Mouse (Mus musculus): ENCODE data around the gene Irgc1. TPM values are rescaled to one million over a fixed set of nuclear protein-coding genes. Genes with fewer than 3 reads are reported as not detected.

Gene Irgc1
- polyA plus RNA-seq, 1 experiment from 2014 or later: 0.36 TPM

DNA sequence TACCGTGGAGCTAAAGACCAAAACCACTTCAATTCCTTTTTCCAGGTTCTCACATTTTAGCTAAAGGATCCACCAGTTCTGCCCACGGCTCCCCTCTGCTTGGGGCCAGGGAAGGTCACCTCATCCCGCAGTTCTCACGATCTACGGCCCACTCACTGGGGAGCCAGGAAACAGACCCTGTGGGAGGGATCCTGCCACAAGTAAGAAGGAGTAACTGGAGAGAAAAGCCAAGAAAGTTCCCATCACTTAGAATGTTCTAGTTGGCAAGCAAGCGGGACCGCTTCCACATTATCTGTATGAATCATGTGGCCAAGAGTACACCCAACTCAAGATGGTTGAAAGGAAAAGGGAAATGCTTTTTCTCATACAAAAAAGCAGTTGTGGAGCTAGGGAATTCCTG, 24.8 kb upstream of the Irgc1 start:
- Histone ChIP-seq H3K27ac (replicated peaks; ENCODE audit: low read depth, low read length) (no peak overlapping the region), H3K4me1 (ENCODE audit: control insufficient read depth, insufficient read depth, low read length) (peaks cover 13% of the 10 kb centered on the region; the same call in 1 of the 2 replicates), H3K4me3 (ENCODE audit: low read depth, low read length) (no peak overlapping the region), H3K4me2 (ENCODE audit: low read depth, low read length) (no peak overlapping the region), H3K27me3 (replicated peaks; ENCODE audit: control insufficient read depth, insufficient read depth, low read length) (0 out of 2 replicates have a peak, but pooled peaks cover 13% of the 10 kb centered on the region), H3K9me3 (ENCODE audit: control insufficient read depth, low read length) (no peaks in the 10 kb centered on the region), H3K9ac (ENCODE audit: low read depth, low read length) (no peak overlapping the region), H3K36me3 (ENCODE audit: control insufficient read depth, insufficient read depth, low read length) (no peaks in the 10 kb centered on the region)
- no peak for ATAC-seq (ENCODE audit: low read depth)
- DNase-seq (ENCODE audit: low spot score): no peak
- 85% methylated on average over 7 of the region's 7 CpGs for WGBS

GRCm38 (mm10) chr7:24476338-24476737, 24.2 kb upstream of the Irgc1 start:
- 83% methylated on average over 8 of the region's 8 CpGs for WGBS
- ATAC-seq (ENCODE audit: low read depth) (no peak), DNase-seq (ENCODE audit: low spot score) (no peak)
- Histone ChIP-seq H3K27ac (replicated peaks; ENCODE audit: low read depth, low read length) (no peak overlapping the region), H3K9me3 (ENCODE audit: control insufficient read depth, low read length) (no peaks in the 10 kb centered on the region), H3K9ac (ENCODE audit: low read depth, low read length) (no peak overlapping the region), H3K4me2 (ENCODE audit: low read depth, low read length) (no peak overlapping the region), H3K4me3 (ENCODE audit: low read depth, low read length) (no peak overlapping the region), H3K27me3 (replicated peaks; ENCODE audit: control insufficient read depth, insufficient read depth, low read length) (0 out of 2 replicates have a peak, but pooled peaks cover 10% of the 10 kb centered on the region), H3K36me3 (ENCODE audit: control insufficient read depth, insufficient read depth, low read length) (no peaks in the 10 kb centered on the region), H3K4me1 (ENCODE audit: control insufficient read depth, insufficient read depth, low read length) (peaks cover 9% of the 10 kb centered on the region; the same call in 1 of the 2 replicates)

- ATAC-seq (ENCODE audit: low read depth) (no peak), DNase-seq (ENCODE audit: low spot score) (no peak)
- Histone ChIP-seq H3K4me3 (ENCODE audit: low read depth, low read length) (no peak overlapping the region), H3K4me2 (ENCODE audit: low read depth, low read length) (peak overlapping the region; percentile 29), H3K4me1 (ENCODE audit: control insufficient read depth, insufficient read depth, low read length) (0 out of 2 replicates have a peak, but pooled peaks cover 2% of the 10 kb centered on the region), H3K9me3 (ENCODE audit: control insufficient read depth, low read length) (no peaks in the 10 kb centered on the region), H3K36me3 (ENCODE audit: control insufficient read depth, insufficient read depth, low read length) (no peaks in the 10 kb centered on the region), H3K27ac (replicated peaks; ENCODE audit: low read depth, low read length) (0 out of 2 replicates have a peak overlapping the region, but pooled peaks have one; percentile 18), H3K27me3 (replicated peaks; ENCODE audit: control insufficient read depth, insufficient read depth, low read length) (0 out of 2 replicates have a peak, but pooled peaks cover 3% of the 10 kb centered on the region), H3K9ac (ENCODE audit: low read depth, low read length) (0 out of 2 replicates have a peak overlapping the region, but pooled peaks have one; percentile 41)
- WGBS: 25% methylated on average over 21 of the region's 21 CpGs
These were observed 22.9 kb upstream of the Irgc1 start for GRCm38 (mm10) chr7:24474811-24475506.

- 0 out of 2 replicates have a peak, but pooled peaks cover 3% of the 10 kb centered on the region for H3K27me3 ChIP-seq (replicated peaks; ENCODE audit: control insufficient read depth, insufficient read depth, low read length)
- H3K9ac ChIP-seq (ENCODE audit: low read depth, low read length): no peak overlapping the region
- H3K4me2 ChIP-seq (ENCODE audit: low read depth, low read length): no peak overlapping the region
- peaks cover 3% of the 10 kb centered on the region; the same call in 1 of the 2 replicates for H3K9me3 ChIP-seq (ENCODE audit: control insufficient read depth, low read length)
- ATAC-seq (ENCODE audit: low read depth) (peak; percentile 39; the same call in 1 of the 2 replicates), DNase-seq (ENCODE audit: low spot score) (no peak)
- 0 out of 2 replicates have a peak, but pooled peaks cover 2% of the 10 kb centered on the region for H3K4me1 ChIP-seq (ENCODE audit: control insufficient read depth, insufficient read depth, low read length)
- H3K4me3 ChIP-seq (ENCODE audit: low read depth, low read length): no peak overlapping the region
- 53% methylated on average over 9 of the region's 10 CpGs for WGBS
- no peaks in the 10 kb centered on the region for H3K36me3 ChIP-seq (ENCODE audit: control insufficient read depth, insufficient read depth, low read length)
- no peak overlapping the region for H3K27ac ChIP-seq (replicated peaks; ENCODE audit: low read depth, low read length)
These were observed 21.9 kb upstream of the Irgc1 start for GRCm38 (mm10) chr7:24473913-24474529.

GRCm38 (mm10) chr7:24472937-24473336, 20.8 kb upstream of the Irgc1 start:
- no peak overlapping the region for H3K4me2 ChIP-seq (ENCODE audit: low read depth, low read length)

DNA sequence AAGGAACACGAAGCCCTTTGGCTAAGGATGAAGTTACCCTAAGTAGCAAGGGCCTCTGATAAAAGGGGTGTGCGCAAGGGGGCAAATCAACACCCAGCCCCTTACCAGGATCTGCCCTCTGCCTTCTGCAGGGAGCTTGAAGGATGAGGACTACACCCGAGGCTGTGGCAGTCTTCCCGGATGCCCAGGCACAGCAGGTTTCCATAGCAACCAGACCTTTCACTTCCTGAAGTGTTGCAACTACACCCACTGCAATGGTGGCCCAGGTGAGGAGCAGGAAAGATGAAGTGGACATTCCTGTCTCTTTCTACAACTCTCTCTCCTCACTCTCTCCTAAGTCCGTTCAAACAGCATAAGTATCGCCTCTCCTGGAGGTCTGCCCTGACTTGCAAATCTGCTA, 20.3 kb upstream of the Irgc1 start:
- H3K36me3 ChIP-seq (ENCODE audit: control insufficient read depth, insufficient read depth, low read length): no peaks in the 10 kb centered on the region
- no peak overlapping the region for H3K4me2 ChIP-seq (ENCODE audit: low read depth, low read length)
- no peak overlapping the region for H3K4me3 ChIP-seq (ENCODE audit: low read depth, low read length)
- WGBS: 75% methylated on average over 6 of the region's 6 CpGs
- H3K9ac ChIP-seq (ENCODE audit: low read depth, low read length): no peak overlapping the region
- H3K9me3 ChIP-seq (ENCODE audit: control insufficient read depth, low read length): peaks cover 4% of the 10 kb centered on the region; the same call in 1 of the 2 replicates
- no peaks in the 10 kb centered on the region for H3K27me3 ChIP-seq (replicated peaks; ENCODE audit: control insufficient read depth, insufficient read depth, low read length)
- no peak for ATAC-seq (ENCODE audit: low read depth)
- DNase-seq (ENCODE audit: low spot score): no peak
- no peak overlapping the region for H3K27ac ChIP-seq (replicated peaks; ENCODE audit: low read depth, low read length)
- H3K4me1 ChIP-seq (ENCODE audit: control insufficient read depth, insufficient read depth, low read length): 0 out of 2 replicates have a peak, but pooled peaks cover 2% of the 10 kb centered on the region

More at GRCm38 (mm10) chr7:24472937-24473336, 20.8 kb upstream of the Irgc1 start:
- WGBS: 79% methylated on average over 7 of the region's 7 CpGs
- Histone ChIP-seq H3K4me1 (ENCODE audit: control insufficient read depth, insufficient read depth, low read length) (0 out of 2 replicates have a peak, but pooled peaks cover 2% of the 10 kb centered on the region), H3K36me3 (ENCODE audit: control insufficient read depth, insufficient read depth, low read length) (no peaks in the 10 kb centered on the region), H3K4me3 (ENCODE audit: low read depth, low read length) (no peak overlapping the region), H3K9ac (ENCODE audit: low read depth, low read length) (no peak overlapping the region), H3K27me3 (replicated peaks; ENCODE audit: control insufficient read depth, insufficient read depth, low read length) (no peaks in the 10 kb centered on the region), H3K27ac (replicated peaks; ENCODE audit: low read depth, low read length) (no peak overlapping the region), H3K9me3 (ENCODE audit: control insufficient read depth, low read length) (peaks cover 4% of the 10 kb centered on the region; the same call in 1 of the 2 replicates)
- DNase-seq (ENCODE audit: low spot score): no peak
- no peak for ATAC-seq (ENCODE audit: low read depth)

- ATAC-seq (ENCODE audit: low read depth) (no peak), DNase-seq (ENCODE audit: low spot score) (no peak)
- Histone ChIP-seq H3K4me1 (ENCODE audit: control insufficient read depth, insufficient read depth, low read length) (0 out of 2 replicates have a peak, but pooled peaks cover 2% of the 10 kb centered on the region), H3K4me2 (ENCODE audit: low read depth, low read length) (no peak overlapping the region), H3K27ac (replicated peaks; ENCODE audit: low read depth, low read length) (no peak overlapping the region), H3K9me3 (ENCODE audit: control insufficient read depth, low read length) (peaks cover 4% of the 10 kb centered on the region; the same call in 1 of the 2 replicates), H3K9ac (ENCODE audit: low read depth, low read length) (no peak overlapping the region), H3K27me3 (replicated peaks; ENCODE audit: control insufficient read depth, insufficient read depth, low read length) (no peaks in the 10 kb centered on the region), H3K36me3 (ENCODE audit: control insufficient read depth, insufficient read depth, low read length) (no peaks in the 10 kb centered on the region), H3K4me3 (ENCODE audit: low read depth, low read length) (no peak overlapping the region)
- WGBS: 97% methylated on average over 7 of the region's 7 CpGs
These were observed 18.3 kb upstream of the Irgc1 start for GRCm38 (mm10) chr7:24470356-24470755.

DNA sequence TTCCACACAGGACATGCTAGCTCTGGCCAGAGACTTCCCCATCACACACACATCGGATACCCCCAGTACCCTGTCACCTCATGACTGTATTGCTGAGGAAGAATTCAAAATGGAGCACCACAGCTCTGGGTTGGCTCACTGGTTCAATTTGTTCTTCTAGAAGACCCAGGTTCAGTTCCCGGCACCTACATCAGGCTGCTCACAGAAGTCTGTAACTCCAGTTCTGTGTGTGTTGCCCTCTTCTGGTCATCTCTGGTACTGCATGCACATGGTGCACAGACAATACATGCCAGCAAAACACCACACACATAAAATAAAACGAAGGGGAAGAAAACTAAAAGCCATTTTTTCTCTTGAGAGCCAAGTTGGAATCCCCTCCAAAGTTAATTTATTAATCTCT, 17.0 kb upstream of the Irgc1 start:
- no peak overlapping the region for H3K9ac ChIP-seq (ENCODE audit: low read depth, low read length)
- H3K27me3 ChIP-seq (replicated peaks; ENCODE audit: control insufficient read depth, insufficient read depth, low read length): no peaks in the 10 kb centered on the region
- DNase-seq (ENCODE audit: low spot score): no peak
- ATAC-seq (ENCODE audit: low read depth): no peak
- no peaks in the 10 kb centered on the region for H3K4me1 ChIP-seq (ENCODE audit: control insufficient read depth, insufficient read depth, low read length)
- H3K4me2 ChIP-seq (ENCODE audit: low read depth, low read length): no peak overlapping the region
- 81% methylated on average over 3 of the region's 3 CpGs for WGBS
- no peak overlapping the region for H3K27ac ChIP-seq (replicated peaks; ENCODE audit: low read depth, low read length)
- H3K4me3 ChIP-seq (ENCODE audit: low read depth, low read length): no peak overlapping the region
- peaks cover 4% of the 10 kb centered on the region; the same call in 1 of the 2 replicates for H3K9me3 ChIP-seq (ENCODE audit: control insufficient read depth, low read length)
- H3K36me3 ChIP-seq (ENCODE audit: control insufficient read depth, insufficient read depth, low read length): no peaks in the 10 kb centered on the region
